Comparison of ENCODE assay signal across 30 mouse cellular contexts in the genomic region with DNA sequence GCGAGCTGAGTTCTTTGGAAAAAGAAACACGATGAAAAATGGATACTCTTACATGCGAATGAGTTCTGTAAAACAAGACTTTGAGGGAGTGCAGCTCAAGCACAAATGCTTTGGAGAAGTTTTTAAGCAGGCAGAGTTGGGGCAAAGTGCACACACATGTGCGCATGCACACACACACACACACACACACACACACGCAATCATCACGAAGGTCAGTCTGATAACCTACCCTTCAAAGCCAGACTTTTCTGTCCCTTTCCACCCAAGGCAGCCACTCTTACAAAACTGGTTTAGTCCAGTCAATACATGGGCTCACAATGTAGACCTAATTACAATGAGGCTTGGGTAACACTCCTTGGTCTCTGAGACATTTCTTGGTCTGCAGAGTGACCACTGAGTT. TPM values are rescaled to one million over a fixed set of nuclear protein-coding genes. Genes with fewer than 3 reads are reported as not detected.
"Had no signal": no experiment of that assay in that cellular context is flagged by ENCODE, and none has a peak within 500 bp of the region (broad histone marks: within the 10 kb centered on the region; RNA-seq: fewer than 3 reads in every experiment).

No protein-coding gene starts in this region.

- H3K27ac ChIP-seq: left cerebral cortex, adult 2 months; limb, embryonic 10.5 days; limb, embryonic 12.5 days; limb, embryonic 13.5 days; limb, embryonic 15.5 days; liver, embryonic 13.5 days; liver, embryonic 14.5 days; liver, embryonic 15.5 days; lung, embryonic 15.5 days; macrophage; midbrain, embryonic 10.5 days; midbrain, embryonic 12.5 days; midbrain, embryonic 13.5 days; midbrain, embryonic 15.5 days; neural tube, embryonic 12.5 days had no signal

- H3K27me3 ChIP-seq: limb, embryonic 12.5 days; limb, embryonic 13.5 days; limb, embryonic 15.5 days; liver, embryonic 13.5 days; liver, embryonic 15.5 days; lung, embryonic 15.5 days; midbrain, embryonic 12.5 days; midbrain, embryonic 13.5 days; midbrain, embryonic 15.5 days; neural tube, embryonic 12.5 days had no signal

- DNase-seq: layer of hippocampus, postnatal 36 days; left cerebral cortex, postnatal 4 days; liver, embryonic 13.5 days; lung, adult 18-20 months; lung, adult 2 months; lung, postnatal 10 days; lung, postnatal 14 days; lung, postnatal 36 days; lung, postnatal 4 days; midbrain, embryonic 14.5 days had no signal

- H3K4me2 ChIP-seq: limb, embryonic 12.5 days; limb, embryonic 13.5 days; limb, embryonic 15.5 days; liver, embryonic 13.5 days; liver, embryonic 15.5 days; lung, embryonic 14.5 days; lung, embryonic 15.5 days; midbrain, embryonic 11.5 days; midbrain, embryonic 12.5 days; midbrain, embryonic 13.5 days; midbrain, embryonic 15.5 days; neural tube, embryonic 12.5 days had no signal

- H3K4me3 ChIP-seq: left cerebral cortex, adult 2 months; limb, embryonic 10.5 days; limb, embryonic 12.5 days; limb, embryonic 13.5 days; limb, embryonic 15.5 days; liver, embryonic 13.5 days; liver, embryonic 15.5 days; lung, embryonic 15.5 days; megakaryocyte, embryonic 14.5 days; midbrain, embryonic 10.5 days; midbrain, embryonic 12.5 days; midbrain, embryonic 13.5 days; midbrain, embryonic 15.5 days; myocyte; neural tube, embryonic 12.5 days had no signal

- H3K9me3 ChIP-seq: limb, embryonic 10.5 days; limb, embryonic 15.5 days; liver, embryonic 13.5 days; liver, embryonic 15.5 days; lung, embryonic 15.5 days; midbrain, embryonic 13.5 days; midbrain, embryonic 15.5 days had no signal

- H3K4me1 ChIP-seq: limb, embryonic 10.5 days; limb, embryonic 12.5 days; limb, embryonic 13.5 days; limb, embryonic 15.5 days; lung, embryonic 15.5 days; midbrain, embryonic 10.5 days; midbrain, embryonic 12.5 days; midbrain, embryonic 13.5 days; midbrain, embryonic 15.5 days; neural tube, embryonic 12.5 days had no signal

- H3K36me3 ChIP-seq: limb, embryonic 10.5 days; limb, embryonic 12.5 days; limb, embryonic 13.5 days; limb, embryonic 15.5 days; liver, embryonic 13.5 days; liver, embryonic 15.5 days; lung, embryonic 15.5 days; midbrain, embryonic 10.5 days; midbrain, embryonic 12.5 days; midbrain, embryonic 13.5 days; midbrain, embryonic 15.5 days; neural tube, embryonic 12.5 days had no signal

- H3K9ac ChIP-seq: limb, embryonic 12.5 days; limb, embryonic 13.5 days; limb, embryonic 15.5 days; liver, embryonic 13.5 days; liver, embryonic 14.5 days; liver, embryonic 15.5 days; lung, embryonic 14.5 days; lung, embryonic 15.5 days; midbrain, embryonic 12.5 days; midbrain, embryonic 13.5 days; midbrain, embryonic 15.5 days; neural tube, embryonic 12.5 days had no signal

- ATAC-seq: lung, postnatal 0 days; midbrain, embryonic 13.5 days; midbrain, embryonic 15.5 days; midbrain, embryonic 16.5 days had no signal

RNA-seq across cellular contexts. Expression of gene Amigo2, which starts 13.0 kb away (rescaled TPM):
- polyA plus RNA-seq: macrophage had no signal
